10 mouse cellular contexts compared by ENCODE assay signal in genomic region chr7:25433007-25433541, GRCm38 (mm10). TPM values are rescaled to one million over a fixed set of nuclear protein-coding genes. Genes with fewer than 3 reads are reported as not detected.
DNase-seq lines count a peak whose midpoint lies in the region; ATAC-seq and TF ChIP-seq lines count a peak whose summit lies in the region.
"Had no signal": no experiment of that assay in that cellular context is flagged by ENCODE, and none has a peak within 500 bp of the region (broad histone marks: within the 10 kb centered on the region; RNA-seq: fewer than 3 reads in every experiment).

No protein-coding gene starts in this region.

- H3K27me3 ChIP-seq in intestine, embryonic 15.5 days (replicated peaks): no peaks in the 10 kb centered on the region
- no peaks in the 10 kb centered on the region for H3K27me3 ChIP-seq in neural tube, embryonic 15.5 days (replicated peaks)

- peaks cover 20% of the 10 kb centered on the region for H3K4me1 ChIP-seq in bone marrow, adult 2 months (ENCODE audit: control insufficient read depth, insufficient read depth, low read length)
- peaks cover 23% of the 10 kb centered on the region for H3K4me1 ChIP-seq in intestine, embryonic 15.5 days (replicated peaks)
- H3K4me1 ChIP-seq in neural tube, embryonic 15.5 days: peaks cover 6% of the 10 kb centered on the region; the same call in 1 of the 2 replicates

- H3K9me3 ChIP-seq in intestine, embryonic 15.5 days: no peaks in the 10 kb centered on the region
- no peaks in the 10 kb centered on the region for H3K9me3 ChIP-seq in neural tube, embryonic 15.5 days (replicated peaks)

- no peak for TF ChIP-seq CTCF in bone marrow, adult 2 months (IDR thresholded peaks at IDR 0.05; ENCODE audit: control insufficient read depth, insufficient read depth, low read length)

- no peaks in the 10 kb centered on the region for H3K36me3 ChIP-seq in intestine, embryonic 15.5 days
- no peaks in the 10 kb centered on the region for H3K36me3 ChIP-seq in neural tube, embryonic 15.5 days

- ATAC-seq in intestine, embryonic 15.5 days: peak; percentile 73
- no peak for ATAC-seq in neural tube, embryonic 15.5 days (ENCODE audit: low FRiP score)

- peak; percentile 19 for DNase-seq in kidney, adult 11 months
- DNase-seq in kidney, adult 9 months: no peak
- DNase-seq in left cerebral cortex, postnatal 14 days (ENCODE audit: low spot score in 2 of 2): no peak
- no peak for DNase-seq in urinary bladder, postnatal 10 days (ENCODE audit: low spot score)
- no peak for DNase-seq in frontal cortex, postnatal 14 days (ENCODE audit: low spot score in 2 of 2)

- peak overlapping the region; percentile 66 for H3K27ac ChIP-seq in bone marrow, adult 2 months (ENCODE audit: control insufficient read depth, insufficient read depth, low read depth, low read length, poor library complexity)
- H3K27ac ChIP-seq in intestine, embryonic 15.5 days: peak overlapping the region; percentile 61
- 0 out of 2 replicates have a peak overlapping the region, but pooled peaks have one; percentile 41 for H3K27ac ChIP-seq in neural tube, embryonic 15.5 days (replicated peaks)

- H3K4me3 ChIP-seq in bone marrow, adult 2 months (replicated peaks; ENCODE audit: control insufficient read depth, low read depth, low read length): no peak overlapping the region
- no peak overlapping the region for H3K4me3 ChIP-seq in intestine, embryonic 15.5 days (replicated peaks)
- no peak overlapping the region for H3K4me3 ChIP-seq in neural tube, embryonic 15.5 days (replicated peaks)

- no peak overlapping the region for H3K4me2 ChIP-seq in intestine, embryonic 15.5 days (replicated peaks)
- no peak overlapping the region for H3K4me2 ChIP-seq in neural tube, embryonic 15.5 days

- no peak for TF ChIP-seq POLR2A in bone marrow, adult 2 months (IDR thresholded peaks at IDR 0.05; ENCODE audit: borderline replicate concordance, control insufficient read depth, low read depth, low read length)

- H3K9ac ChIP-seq in intestine, embryonic 15.5 days: no peak overlapping the region
- H3K9ac ChIP-seq in neural tube, embryonic 15.5 days (replicated peaks): no peak overlapping the region

- intact Hi-C loops in left cerebral cortex, postnatal 14 days (cut with DNase I): no loop called here

- WGBS in bone marrow, adult 2 months: 4% methylated on average over 5 of the region's 5 CpGs
- WGBS in intestine, embryonic 15.5 days: 13% methylated on average over 5 of the region's 5 CpGs
- WGBS in neural tube, embryonic 15.5 days: 7% methylated on average over 5 of the region's 5 CpGs

RNA-seq across cellular contexts. Expression of gene Cxcl17, which starts 20.4 kb away (rescaled TPM):
- not detected in 2 replicates for polyA plus RNA-seq in bone marrow, adult 2 months (2011; ENCODE audit: insufficient read depth, insufficient read length, low replicate concordance, missing spikeins)
- 0.45 TPM in 1 of 2 replicates, not detected in the other for polyA plus RNA-seq in intestine, embryonic 15.5 days (2015; fragmentation: Nextera tagmentation; extraction: Ambion mirVana)
- polyA plus RNA-seq in neural tube, embryonic 15.5 days (2015; fragmentation: Nextera tagmentation; extraction: Ambion mirVana): 1.3 and 1.6 TPM in 2 replicates
- not detected for total RNA-seq in left cerebral cortex, postnatal 14 days (2021)
- total RNA-seq: left cerebral cortex, postnatal 25 days had no signal
- polyA plus RNA-seq: testis, adult 2 months had no signal

RNA-seq across cellular contexts. Expression of gene Lipe, which starts 34.6 kb away (rescaled TPM):
- polyA plus RNA-seq in bone marrow, adult 2 months (2011; ENCODE audit: insufficient read depth, insufficient read length, low replicate concordance, missing spikeins): 195 and 311 TPM in 2 replicates
- polyA plus RNA-seq in intestine, embryonic 15.5 days (2015; fragmentation: Nextera tagmentation; extraction: Ambion mirVana): 7.0 and 8.8 TPM in 2 replicates
- polyA plus RNA-seq in neural tube, embryonic 15.5 days (2015; fragmentation: Nextera tagmentation; extraction: Ambion mirVana): 12.1 and 12.5 TPM in 2 replicates
- 1 to 10 TPM; 5.6 to 6.3 TPM for total RNA-seq in left cerebral cortex, postnatal 14 days (2021)

RNA-seq across cellular contexts. Expression of gene Ceacam1, which starts 44.3 kb away (rescaled TPM):
- 11.7 and 31.5 TPM in 2 replicates for polyA plus RNA-seq in bone marrow, adult 2 months (2011; ENCODE audit: insufficient read depth, insufficient read length, low replicate concordance, missing spikeins)
- 31.4 and 32.3 TPM in 2 replicates for polyA plus RNA-seq in intestine, embryonic 15.5 days (2015; fragmentation: Nextera tagmentation; extraction: Ambion mirVana)
- polyA plus RNA-seq in neural tube, embryonic 15.5 days (2015; fragmentation: Nextera tagmentation; extraction: Ambion mirVana): 1.1 and 3.4 TPM in 2 replicates
- total RNA-seq in left cerebral cortex, postnatal 14 days (2021): 1 to 10 TPM; 2.9 to 3.0 TPM

Comparison
In these comparisons a context has a peak if more than half of its experiments do, and no peak if none do; other contexts are left out.
1. RNA of gene Lipe, which starts 34.6 kb away (polyA plus RNA-seq): 195 to 311 TPM in bone marrow, adult 2 months; 12.1 to 12.5 TPM in neural tube, embryonic 15.5 days and 7.0 to 8.8 TPM in intestine, embryonic 15.5 days; every median in the first group is over 10 times any median in the second.
2. Peak in every context shown above with its lines, with median percentiles within 50 percentile points of each other: H3K27ac ChIP-seq.